Mouse (Mus musculus) liver, postnatal 0 days (tissue): Measurements from ENCODE around the gene Btbd7.

ENCODE experiments used
- CTCF ChIP-seq: sonication (generic); IDR thresholded peaks from 2 replicates; pipeline ENCODE4 v1.5.1; 2016; ENCODE audit warnings: antibody characterized with exemption, low read depth
- EP300 ChIP-seq: IDR thresholded peaks from 2 replicates; pipeline ENCODE4 v1.6.1; 2016; ENCODE audit warnings: antibody characterized with exemption, low read depth, mild to moderate bottlenecking

DNA sequence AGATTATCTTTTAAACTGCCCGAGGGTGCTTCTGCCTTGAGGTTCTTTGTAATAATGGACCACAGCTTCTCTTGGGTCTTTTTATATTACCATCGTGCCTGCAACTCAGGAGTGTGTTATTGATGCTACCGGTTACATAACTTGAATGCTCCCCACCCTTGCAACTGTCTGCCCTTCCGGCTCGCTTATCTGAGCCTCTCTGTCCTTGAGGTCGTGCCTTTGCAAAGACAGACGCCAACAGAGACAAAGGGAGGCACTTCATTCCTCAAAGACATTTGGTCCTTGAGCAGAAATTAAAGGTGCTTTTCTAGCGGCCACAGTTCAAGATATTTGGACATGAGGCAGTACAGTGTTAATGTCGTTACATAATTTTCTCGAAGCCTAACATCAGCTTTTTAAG, 9.1 kb upstream of the Btbd7 start:
- no peak for TF ChIP-seq CTCF
- TF ChIP-seq EP300 = no peak
